Mouse (Mus musculus): ENCODE measurements around the gene Eif4a2.
A peak's percentile ranks its signal among the peaks of the same experiment; 100 is the strongest.
"Not testable (repeated sequence)": the region's sequence is repeated elsewhere in the genome, so short reads cannot be mapped to it uniquely, and the experiment has no call there.

The Eif4a2 gene

DNA sequence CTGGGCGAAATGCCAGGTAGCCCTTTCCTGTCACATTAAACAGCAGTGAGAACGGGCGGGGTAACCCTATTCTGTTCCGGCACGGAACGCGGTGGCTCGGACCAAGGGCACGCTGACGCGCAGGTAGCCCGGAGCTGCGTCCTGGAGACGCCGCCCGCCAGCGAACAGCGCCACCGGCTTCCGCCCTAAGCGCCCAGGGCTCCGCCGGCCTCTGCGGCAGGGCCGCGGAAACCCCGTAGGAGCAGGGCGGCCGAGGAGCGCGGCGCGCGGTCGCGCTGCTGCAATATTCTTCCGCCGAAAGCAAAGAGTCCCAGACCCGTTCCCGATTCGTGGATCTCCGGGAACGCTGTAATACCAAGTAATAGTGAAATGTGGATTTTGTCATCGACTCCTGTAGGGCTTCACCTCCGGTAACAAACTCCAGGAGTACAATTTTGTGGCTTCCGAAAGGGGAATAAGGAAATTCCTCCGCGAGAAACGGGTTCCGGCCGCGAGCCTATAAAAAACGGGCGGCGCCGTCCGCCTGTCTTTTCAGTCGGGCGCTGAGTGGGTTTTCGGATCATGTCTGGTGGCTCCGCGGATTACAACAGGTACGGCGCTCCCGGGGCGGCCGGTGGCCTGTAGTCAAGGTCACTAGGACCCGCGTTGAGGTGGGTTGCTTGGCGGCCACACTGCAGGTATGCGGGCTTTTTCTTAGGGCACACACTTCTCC lies at the start of gene Eif4a2:
Gene Eif4a2 (plus strand): TSS at position 214 of the 712 bp plus-strand sequence.
- peak; percentile 93 to 97 for DNase-seq (ENCODE audit: low spot score in 2 of 2)

DNA sequence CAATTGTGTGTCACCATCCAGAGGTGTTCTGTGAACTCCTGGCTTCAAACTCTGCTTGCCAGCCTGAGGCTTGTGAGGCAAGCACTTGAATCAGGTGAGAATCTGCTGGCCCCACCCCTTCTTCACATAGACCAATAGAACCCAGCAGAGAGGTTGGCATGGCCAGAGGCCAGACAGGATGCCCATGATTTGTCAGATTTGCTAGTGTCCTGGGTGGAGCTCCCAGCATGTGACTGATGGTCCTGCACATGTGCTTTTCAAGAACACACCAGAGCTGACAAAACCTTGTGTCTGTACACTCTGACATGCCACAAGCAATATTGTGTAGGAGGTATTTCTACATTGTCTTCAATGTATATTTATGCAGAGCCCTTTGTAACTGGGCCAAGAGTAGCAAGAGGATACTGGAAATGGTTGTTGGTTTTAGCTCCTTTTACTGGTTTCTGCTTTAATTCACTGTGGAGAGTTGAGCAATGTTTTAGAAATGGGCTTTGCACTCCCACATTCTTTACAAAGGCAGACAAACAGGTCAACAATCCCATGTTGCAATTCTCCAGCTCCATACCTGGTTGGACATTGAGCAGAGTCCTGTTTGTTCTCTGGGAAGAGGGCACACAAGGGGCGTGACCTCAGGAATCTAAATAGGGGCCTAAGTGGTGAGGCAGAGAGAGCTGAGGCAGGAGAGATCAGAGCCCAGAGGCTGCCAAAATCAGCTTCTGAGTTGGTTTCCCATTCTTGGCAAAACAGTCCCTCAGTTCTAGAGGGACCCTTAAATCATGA lies 49.4 kb upstream of the Eif4a2 start, which contains the start of gene Kng1:
Gene Kng1 (plus strand): TSS at position 198 of the 780 bp plus-strand sequence.
- DNase-seq (ENCODE audit: low spot score in 2 of 2): not testable (repeated sequence)

DNA sequence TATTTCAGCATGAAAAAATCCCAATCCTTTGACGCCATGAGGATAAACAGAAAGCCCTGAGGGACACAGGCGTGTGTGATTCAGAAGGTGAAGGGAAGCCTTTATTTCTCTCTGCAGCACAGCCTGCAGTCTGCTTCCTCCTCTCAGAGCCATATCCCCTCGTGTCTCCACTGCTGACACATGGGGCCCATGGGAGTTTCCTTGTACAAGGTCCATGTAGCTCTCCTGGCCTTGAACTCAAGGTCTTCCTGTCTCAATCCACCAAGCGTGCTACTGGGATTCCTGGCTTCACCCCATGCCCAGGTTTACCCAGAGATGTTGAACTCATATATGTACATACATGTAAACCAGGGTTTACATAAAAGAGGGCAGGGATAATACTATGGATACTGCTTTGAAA lies 47.6 kb upstream of the Eif4a2 start:
- not testable (repeated sequence) for DNase-seq (ENCODE audit: low spot score in 2 of 2)

DNA sequence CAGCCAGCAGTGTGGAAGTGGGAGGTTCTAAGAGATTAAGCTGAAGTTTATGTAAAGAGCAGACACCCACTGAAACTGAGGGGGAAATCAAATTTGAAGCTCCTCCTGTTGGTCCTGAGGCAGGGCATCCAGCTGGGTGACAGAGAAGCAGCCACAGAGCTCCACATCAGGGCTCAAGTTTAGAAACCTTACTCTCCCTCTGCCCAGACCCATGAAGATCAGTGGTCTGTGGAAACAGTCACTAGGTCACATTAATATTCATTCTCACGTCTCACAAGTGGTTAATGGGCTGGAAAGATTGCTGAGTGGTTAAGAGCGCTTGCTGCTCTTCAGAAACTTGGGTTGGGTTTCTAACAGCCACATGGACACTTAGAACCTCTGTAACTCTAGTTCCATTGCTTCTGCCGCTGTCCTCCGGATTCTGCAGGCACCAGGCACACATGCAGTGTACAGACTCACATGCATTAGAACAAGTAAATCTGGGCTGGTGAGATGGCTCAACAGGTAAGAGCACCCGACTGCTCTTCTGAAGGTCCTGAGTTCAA lies 46.4 kb upstream of the Eif4a2 start:
- not testable (repeated sequence) for DNase-seq (ENCODE audit: low spot score in 2 of 2)

DNA sequence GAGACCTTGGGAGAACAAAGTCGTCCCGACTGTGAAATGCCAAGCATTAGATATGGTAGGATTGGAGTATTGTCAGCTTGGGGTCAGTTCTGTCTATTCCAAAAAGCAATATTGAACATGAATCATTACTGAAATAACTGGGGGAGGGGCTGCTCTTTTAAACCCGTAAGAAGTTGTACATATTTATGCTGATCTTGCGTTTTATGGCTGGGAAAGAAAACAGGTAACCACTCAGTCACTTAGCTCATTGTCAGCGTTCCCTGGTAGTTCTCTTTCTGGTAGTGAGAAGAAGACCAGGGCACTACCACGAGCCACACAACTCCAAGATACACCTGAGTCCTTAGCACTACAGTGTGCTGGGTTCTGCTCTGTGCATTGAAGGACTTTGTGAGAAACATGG lies 29.7 kb upstream of the Eif4a2 start:
- not testable (repeated sequence) for DNase-seq (ENCODE audit: low spot score in 2 of 2)

DNA sequence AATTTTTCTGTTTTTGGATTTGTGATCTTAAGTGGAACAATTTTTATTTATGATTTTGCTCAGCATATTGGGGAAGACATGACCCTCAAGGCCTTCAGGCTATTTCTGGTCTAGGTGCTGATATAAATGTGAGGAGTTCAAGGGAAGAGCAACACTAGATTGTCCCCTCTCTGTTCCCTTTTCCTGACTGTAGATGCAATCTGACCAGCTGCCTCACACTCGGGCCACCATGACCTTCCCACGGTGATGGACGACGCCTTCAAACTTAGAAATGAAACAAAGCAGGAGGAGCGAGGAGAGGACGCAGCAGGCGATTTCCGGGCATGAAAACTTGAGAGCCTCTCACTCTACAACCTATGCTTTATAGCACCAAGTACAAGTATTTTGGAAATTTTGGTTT lies 20.1 kb upstream of the Eif4a2 start:
- DNase-seq (ENCODE audit: low spot score in 2 of 2): not testable (repeated sequence)

DNA sequence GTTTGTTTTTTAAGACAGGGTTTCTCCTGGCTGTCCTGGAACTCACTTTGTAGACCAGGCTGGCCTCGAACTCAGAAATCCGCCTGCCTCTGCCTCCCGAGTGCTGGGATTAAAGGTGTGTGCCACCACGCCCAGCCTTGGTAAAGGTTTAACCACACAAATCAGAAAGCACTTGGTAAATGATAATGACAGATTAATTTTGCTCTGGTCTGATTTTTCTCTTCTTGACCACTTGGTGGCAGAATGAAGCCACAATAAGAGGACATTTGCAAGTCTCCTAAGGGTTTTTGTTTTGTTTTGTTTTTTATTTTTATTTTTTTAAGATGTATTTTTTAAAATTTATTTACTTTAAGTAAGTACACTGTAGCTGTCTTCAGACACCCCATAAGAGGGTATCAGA lies 19.5 kb upstream of the Eif4a2 start:
- not testable (repeated sequence) for DNase-seq (ENCODE audit: low spot score in 2 of 2)

DNA sequence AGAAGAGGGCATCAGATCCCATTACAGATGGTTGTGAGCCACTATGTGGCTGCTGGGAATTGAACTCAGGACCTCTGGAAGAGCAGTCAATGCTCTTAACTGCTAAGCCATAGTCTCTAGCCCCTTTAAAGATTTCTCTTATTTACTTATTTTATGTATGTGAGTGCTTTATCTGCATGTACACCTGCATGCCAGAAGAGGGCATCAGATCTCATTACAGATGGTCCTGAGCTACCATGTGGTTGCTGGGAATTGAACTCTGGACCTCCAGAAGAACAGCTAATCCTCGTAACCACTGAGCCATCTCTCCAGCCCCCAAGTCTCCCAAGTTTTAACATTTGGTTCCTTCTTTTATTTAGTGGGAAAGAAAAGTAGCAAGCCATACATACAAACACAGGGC lies 18.8 kb upstream of the Eif4a2 start:
- not testable (repeated sequence) for DNase-seq (ENCODE audit: low spot score in 2 of 2)

DNA sequence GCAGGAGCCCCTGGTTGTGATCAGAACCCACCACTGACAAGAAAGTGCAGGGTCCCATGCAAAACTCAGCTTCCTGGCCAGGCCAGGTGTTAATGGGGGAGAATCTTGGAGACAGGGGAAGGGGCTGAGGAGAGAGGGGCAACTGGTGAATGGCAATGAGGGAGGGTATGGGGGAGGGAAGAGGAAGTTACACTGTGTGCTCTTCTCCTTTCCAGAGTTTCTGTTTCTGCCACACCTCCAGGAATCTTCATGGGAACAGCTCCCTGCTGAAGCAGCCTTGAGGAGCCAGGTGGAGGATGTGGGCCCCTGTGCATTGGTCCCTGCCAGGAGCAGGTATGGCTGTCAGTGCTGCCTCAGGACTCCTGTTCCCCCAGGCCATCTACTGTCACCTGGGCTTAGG lies 15.9 kb upstream of the Eif4a2 start:
- DNase-seq (ENCODE audit: low spot score in 2 of 2): not testable (repeated sequence)

DNA sequence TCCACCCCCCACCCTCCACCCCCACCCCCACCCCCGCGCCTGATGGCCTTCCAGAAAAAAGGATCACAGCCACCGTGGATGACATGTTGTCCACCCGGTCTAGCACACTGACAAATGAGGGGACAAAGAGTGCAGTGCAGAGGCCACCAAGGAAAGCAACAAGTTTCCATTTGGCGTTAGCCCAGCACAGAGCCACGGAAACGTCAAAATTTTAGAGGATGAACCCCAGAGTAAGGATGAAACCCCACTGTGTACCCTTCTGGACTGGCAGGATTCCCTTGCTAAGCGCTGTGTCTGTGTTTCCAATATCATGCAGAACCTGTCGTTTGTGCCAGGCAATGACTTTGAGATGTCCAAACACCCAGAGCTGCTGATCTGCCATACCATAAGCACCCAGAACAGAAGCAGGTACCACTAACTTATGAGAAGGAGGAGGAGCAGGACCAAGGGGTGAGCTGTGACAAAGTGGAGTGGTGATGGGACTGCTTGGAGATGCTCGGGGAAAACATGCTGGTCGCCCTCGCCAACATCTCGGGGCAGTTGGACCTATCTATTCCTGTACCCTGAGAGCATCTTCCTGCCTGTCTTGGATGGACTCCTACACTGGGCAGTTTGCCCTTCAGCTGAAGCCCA lies 13.8 kb upstream of the Eif4a2 start:
- no peak for DNase-seq (ENCODE audit: low spot score in 2 of 2)

DNA sequence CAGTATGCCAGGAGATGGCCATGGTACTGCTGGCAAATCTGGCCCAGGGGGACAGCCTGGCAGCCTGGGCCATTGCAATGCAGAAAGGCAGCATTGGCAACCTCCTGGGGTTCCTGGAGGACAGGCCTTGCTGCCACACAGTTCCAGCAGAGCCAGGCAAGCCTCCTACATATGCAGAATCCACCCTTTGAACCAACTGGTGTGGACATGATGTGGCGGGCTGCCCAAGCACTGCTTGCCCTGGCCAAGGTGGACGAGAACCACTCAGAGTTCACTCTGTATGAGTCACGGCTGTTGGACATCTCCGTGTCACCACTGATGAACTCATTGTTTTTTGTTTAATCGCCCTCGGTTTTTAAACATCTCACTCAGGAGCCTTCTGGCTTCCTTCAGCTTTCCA lies 13.1 kb upstream of the Eif4a2 start:
- no peak for DNase-seq (ENCODE audit: low spot score in 2 of 2)

DNA sequence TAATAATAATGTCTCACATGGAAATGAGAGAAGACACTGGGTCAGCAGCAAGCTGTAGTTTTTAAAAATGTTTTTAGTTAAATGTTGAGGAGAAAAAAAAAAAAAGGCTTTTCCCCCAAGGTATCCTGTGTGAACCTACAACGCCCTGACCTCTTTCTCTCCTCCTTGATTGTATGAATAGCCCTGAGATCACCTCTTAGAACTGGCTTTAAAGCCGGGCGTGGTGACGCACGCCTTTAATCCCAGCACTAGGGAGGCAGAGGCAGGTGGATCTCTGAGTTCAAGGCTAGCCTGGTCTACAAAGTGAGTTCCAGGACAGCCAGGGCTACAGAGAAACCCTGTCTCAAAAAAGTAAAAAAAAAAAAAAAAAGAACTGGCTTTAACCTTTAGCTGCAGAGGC lies 11.7 kb upstream of the Eif4a2 start:
- DNase-seq (ENCODE audit: low spot score in 2 of 2): not testable (repeated sequence)

DNA sequence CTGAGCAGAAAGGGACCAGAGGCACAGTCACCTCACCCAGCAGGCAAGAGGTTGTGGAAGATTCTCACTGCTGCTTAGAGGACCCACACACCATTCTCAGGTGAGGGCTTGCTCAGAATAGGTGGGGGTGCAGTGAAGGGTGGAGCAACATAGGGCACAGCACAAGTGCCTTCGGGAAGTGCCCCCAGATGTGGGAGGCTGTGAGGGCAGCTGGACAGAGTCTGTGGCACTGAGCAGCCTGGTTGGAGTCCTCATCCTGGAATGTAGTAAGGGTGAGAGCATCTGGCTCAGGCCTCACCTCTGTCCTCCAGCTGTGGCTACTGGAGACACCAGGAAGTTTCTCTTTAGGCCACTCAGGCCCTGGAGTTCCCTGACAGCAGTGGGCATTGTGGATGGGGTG lies 10.4 kb upstream of the Eif4a2 start:
- DNase-seq (ENCODE audit: low spot score in 2 of 2): not testable (repeated sequence)

DNA sequence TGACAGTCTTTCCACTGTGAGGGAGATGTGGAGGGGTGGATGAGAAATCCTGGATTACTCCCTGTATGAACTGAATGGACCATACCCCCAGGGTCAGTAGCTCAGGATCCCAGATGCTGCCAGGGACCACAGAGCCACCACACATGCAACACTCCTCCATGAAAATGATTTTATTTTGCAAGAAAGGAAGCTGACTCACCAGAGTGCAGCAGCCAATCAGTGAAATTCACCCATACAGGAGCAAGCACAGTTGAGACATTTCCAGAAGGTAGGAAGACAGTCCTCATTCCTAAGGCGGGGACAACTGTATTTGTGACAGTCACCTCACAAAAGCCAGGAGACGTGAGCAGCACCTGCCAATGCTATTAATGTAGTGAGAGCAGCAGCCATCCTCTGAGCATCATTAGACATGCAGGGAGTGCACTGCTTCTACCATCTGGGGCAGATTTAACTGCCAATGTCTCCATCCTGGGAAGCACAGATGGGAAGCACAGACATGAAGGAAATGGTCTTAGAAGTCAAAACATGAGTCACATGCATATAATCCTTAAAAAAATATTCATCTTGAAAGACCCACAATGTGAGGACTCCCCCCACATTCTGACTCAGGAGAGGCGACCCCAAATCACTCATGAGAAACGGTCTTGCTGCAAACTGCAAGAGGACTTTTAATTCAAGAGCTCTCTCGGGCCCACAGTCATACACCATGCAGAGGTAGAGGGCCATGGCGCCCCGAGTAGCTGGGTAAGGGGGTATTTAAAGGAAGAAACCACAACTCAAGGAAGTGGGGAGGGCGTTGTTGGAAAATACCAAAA lies 9.7 kb upstream of the Eif4a2 start:
- DNase-seq (ENCODE audit: low spot score in 2 of 2): not testable (repeated sequence)

DNA sequence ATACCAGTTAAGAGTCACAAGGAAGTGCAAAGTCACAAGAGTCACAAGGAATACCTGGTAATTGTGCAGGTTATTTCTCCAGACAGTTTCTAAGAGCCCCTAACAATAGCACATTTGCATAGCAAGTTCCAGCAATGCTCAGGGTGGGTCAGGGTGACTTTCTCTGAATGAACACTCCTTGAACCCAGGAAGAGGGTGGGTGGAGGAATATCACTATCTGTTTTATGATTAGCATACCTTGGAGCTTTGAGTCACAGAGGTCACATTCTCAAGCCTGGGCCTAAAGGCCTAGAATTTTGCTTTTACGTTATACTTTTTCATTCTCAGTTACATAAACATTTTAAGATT lies 9.2 kb upstream of the Eif4a2 start:
- not testable (repeated sequence) for DNase-seq (ENCODE audit: low spot score in 2 of 2)

DNA sequence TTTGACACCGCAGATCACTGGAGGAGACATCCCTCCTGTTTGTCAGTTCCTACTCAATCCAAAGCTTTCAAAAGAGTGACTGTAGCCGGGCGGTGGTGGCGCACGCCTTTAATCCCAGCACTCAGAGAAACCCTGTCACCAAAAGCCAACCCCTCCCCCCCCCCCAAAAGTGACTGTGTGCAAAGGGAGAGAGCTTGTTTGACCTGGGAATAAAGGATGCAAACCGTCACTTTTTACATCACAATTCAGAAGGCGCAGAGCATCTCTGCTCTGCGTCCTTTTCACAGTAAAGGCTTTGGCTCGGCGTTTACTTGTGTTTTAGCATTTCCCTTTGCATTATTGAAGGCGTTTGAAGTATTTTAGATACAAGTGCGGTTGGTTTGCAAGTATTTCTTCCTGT lies 7.6 kb upstream of the Eif4a2 start:
- no peak for DNase-seq (ENCODE audit: low spot score in 2 of 2)

DNA sequence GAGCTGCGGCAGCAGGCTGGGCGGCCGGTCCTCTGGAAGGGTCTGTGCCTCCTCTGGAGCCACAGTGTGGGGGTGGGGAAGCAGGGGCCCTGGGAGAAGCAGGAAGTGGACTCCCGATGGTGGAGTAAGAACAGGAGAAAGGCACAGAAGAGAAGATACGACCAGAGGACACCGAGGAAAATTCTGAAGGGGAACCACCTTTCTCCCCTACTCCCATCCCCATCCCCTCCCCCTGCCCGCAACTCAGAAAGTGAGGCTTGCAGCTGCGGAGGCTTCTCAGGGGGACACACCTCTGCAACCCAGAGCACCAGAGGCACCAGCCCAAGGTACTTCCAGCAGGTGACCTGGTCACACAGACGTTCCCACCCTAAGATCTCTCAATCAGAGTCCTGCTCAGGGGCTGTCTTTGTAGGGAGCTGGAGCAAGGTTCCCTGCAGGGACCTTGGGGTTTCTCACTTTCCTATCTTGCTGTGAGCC lies 7.1 kb upstream of the Eif4a2 start:
- no peak for DNase-seq (ENCODE audit: low spot score in 2 of 2)

DNA sequence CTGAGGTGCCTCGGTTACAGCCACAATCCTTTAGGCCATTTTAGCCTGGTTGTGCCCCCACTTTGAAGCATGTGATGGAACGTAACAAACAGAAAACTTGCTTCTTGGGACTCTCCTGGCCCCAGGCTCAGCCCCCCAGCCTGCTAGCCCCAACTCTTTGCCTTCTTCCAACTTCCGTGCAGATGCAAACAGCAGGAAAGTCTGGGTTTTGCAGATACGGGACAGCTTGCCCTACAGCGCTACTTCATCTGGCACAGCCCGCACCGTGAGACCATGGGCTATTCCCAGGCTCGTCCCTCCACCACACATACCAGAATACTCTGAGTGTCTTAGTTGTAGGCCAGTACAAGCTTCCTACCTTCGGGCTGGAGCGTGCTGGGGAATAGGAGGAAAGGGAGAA lies 6.6 kb upstream of the Eif4a2 start:
- no peak for DNase-seq (ENCODE audit: low spot score in 2 of 2)

DNA sequence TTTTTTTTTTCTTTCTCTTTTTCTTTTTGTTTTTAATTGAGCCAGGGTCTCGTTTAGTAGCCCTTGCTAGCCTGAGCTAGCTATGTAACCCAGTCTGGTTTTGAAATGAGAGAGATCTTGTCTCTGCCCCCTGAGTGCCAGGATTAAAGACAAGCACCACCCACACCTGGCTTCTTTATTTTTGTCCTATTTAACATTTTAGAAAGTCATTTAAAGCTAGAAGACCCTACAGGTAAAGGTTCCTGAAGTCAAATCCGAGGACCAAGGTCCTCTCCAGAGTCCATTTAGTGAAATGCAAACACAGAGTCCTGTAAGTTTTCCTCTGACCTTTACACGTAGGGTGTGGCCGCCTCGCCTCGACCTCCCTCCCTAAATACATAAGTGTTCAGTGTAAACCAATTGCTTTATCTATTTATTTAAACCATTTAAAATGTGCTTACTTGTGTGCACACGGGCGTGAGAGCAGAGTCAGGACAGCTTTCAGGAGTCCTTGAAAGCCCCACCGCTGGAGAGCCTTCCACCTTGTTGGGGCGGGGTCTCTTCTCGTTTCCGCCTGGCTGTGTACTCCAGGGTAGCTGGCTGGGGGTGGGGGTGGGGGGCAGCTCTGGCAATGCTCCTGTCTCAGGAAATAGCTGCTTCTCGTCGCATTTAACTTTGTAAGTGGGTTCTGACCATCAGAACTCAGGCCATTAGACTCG lies 4.8 kb upstream of the Eif4a2 start:
- no peak for DNase-seq (ENCODE audit: low spot score in 2 of 2)

DNA sequence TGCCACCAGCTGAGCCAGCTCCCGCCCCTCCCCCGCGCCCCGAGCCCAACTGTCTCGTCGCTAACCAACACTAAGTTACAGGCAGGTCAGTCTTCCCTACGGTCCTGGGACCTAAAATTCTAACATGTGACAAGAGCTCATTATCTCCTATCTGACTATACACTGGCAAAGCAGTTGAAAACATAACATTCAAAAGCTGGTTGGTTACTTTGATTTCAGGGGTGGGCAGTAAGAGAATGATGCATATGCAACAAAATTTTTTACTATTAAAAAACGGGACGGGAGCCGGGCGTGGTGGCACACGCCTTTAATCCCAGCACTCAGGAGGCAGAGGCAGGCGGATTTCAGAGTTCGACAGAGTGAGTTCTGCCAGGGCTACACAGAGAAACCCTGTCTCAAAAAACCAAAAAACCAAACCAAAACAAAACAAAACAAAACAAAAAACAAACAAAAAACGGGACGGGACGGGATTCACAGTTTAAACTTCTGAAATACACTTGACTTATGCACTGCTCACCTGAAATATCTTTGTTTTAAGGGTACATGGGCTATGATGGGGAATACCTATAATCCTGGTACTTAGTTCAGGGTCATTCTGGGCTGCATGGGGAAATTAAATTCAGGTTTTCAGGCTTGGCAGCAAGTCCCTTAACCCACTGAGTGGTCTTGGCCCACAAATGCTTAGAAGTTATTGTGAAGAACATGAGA lies 4.1 kb upstream of the Eif4a2 start:
- DNase-seq (ENCODE audit: low spot score in 2 of 2): no peak
